Mouse (Mus musculus): ENCODE results near the gene Ehd4.

Ehd4 gene

GRCm38 (mm10) chr2:120144390-120144789 is 10.0 kb downstream of the Ehd4 start:
- DNase-seq (ENCODE audit: low read depth, low spot score): no peak

- no peak for DNase-seq (ENCODE audit: low read depth, low spot score)
Measured at GRCm38 (mm10) chr2:120142336-120142735, 12.1 kb downstream of the Ehd4 start.

GRCm38 (mm10) chr2:120141671-120142070 is 12.7 kb downstream of the Ehd4 start:
- DNase-seq (ENCODE audit: low read depth, low spot score): no peak

DNA sequence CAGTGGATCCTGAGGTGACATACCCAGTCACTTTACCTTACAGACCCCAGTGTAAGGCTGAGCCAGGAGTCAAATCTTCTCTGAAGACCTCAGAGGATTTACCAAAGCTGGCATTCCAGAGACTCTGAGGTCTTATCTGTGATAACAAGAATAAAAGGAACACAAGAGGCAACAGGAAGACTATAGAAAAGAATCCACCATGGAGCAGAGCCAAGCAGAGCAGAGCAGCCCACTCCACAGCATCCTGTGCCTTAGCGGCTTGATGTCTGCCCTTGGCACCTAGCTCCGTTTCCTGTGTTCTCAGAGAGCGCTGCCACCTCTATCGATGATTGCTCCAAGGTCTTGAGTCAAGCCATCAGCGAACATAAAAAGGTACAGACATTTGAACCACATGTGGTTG is 14.1 kb downstream of the Ehd4 start:
- DNase-seq (ENCODE audit: low read depth, low spot score): no peak

DNA sequence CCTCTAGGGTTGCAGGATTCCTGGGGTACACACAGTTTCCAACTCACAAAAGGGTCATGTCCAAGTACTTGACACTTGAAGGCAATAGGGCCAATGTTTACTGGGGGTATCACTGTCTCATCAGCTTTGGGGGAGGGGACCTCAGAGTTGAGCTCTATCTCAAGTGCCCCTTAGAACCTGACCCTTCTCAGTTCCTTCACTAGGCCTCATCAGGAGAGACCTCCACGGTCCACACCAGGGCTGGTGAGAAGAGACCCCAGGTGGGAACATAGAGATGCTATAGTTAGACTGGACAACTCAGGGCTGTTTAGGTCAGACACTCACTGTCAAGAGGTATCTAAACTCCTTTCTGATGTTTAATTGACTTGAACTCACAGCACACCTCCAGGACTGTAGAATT is 15.3 kb downstream of the Ehd4 start:
- no peak for DNase-seq (ENCODE audit: low read depth, low spot score)

- DNase-seq (ENCODE audit: low read depth, low spot score): no peak
Measured at GRCm38 (mm10) chr2:120137281-120137680, 17.1 kb downstream of the Ehd4 start.

DNA sequence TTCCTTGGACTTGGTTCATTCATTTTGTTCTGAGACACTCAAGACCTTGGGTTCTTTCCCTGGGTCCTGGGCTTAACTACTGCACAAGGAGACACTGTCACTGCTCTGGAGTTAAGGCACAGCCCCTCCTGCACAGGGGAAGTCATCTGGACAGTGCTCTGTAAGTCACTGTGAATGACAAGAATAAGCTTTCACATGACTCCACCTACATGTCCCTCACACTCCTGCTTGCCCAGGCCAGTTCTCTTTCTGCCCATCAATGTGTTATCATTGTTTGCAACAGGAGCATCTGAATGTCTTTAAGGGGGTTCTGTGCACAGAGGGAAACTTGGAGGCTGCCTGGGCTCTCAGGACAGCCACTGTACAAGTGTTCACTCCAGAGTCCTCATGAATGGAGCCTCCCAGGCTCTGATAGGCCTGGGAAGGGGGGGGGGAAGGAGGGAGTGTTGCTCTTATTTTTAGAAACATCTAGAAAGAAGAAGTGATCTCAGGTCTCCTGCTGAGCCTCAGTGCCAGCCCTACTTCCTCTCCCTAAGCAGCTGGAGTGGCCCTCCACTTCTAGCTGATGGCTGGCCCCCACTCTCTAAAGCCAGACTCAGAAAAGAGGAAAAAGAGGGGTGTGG is 19.8 kb downstream of the Ehd4 start:
- DNase-seq (ENCODE audit: low read depth, low spot score): peak; percentile 56

DNA sequence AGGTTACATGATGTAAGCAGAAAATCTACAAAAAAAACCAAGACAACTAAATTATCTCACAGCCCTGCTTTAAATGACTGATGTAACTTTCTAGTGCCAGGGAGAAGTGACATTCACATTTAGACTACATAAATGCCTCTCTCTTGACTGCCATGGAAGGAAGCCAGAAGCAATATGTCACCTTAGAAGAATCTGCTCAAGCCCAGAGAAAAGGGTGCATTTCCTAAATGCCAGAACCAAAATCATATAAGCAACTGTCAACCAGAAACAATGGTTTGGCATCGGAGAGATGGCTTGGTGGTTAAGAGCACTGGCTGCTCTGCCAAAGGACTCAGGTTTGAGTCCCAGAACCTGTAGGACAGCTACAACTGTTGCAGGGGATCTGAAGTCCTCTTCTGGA is 22.5 kb downstream of the Ehd4 start:
- DNase-seq (ENCODE audit: low read depth, low spot score): no peak

- DNase-seq (ENCODE audit: low read depth, low spot score): no peak
Measured at GRCm38 (mm10) chr2:120129252-120129908, 25.0 kb downstream of the Ehd4 start.

DNA sequence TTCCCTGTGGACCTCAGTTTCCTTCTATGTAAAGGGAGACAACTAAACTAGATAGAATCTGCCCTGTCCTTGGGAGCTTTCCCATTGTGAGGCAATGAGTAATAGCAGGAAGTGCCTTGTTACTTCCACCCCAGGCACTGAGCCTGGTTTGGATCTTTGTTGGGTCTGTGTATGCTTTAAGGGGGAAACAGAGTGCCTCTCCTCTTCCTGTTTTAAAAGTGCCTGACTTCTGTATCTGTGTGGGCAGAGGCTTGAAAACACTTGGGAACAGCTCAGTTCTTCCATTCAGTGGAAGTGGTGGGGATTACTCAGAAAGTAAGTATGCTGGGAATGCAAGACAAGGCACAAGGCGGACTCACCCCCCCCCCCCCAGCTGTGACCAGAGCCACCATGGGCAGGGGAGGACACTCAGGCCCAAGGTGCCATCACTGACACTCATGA is 25.8 kb downstream of the Ehd4 start:
- peak; percentile 52 for DNase-seq (ENCODE audit: low read depth, low spot score)

DNA sequence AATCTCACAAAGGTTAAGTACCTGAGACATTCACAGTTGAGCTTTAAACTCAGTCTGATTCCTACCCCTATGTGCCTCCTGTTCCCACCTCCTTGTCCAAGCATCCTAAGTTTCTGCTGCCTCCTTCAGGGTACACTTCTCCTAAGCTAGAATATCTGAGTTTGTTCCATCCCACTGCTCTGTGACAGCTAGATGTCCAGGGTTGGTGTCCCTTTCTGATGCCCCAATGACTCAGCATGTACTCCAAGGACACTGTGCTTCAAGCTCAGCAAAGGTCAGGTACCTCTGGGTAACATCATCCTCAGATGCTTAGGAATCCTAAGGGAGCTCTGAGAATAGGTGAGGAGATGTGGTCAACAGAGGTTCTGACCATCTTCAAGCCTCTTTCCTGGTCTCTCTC is 26.4 kb downstream of the Ehd4 start:
- DNase-seq (ENCODE audit: low read depth, low spot score): no peak

- DNase-seq (ENCODE audit: low read depth, low spot score): no peak
Measured at GRCm38 (mm10) chr2:120126901-120127300, 27.5 kb downstream of the Ehd4 start.

DNA sequence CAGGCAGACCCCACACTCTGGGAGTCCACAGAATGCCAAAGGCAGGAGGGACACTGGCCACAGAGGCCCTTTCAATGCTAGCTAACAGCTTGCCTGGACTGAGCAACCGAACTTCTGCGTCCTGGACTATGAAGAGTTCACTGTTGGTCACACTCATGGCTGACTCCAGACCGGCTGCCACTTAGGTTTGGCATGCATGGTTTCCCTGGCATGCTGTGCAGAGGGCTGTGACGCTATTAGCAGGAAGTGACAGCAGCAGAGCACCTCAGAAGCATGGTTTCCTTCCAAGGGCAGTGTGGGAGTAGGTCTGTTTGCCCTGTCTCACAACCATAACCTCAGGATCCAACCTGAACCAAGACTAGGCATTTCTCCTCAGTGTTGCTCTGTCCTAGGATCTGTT is 28.0 kb downstream of the Ehd4 start:
- no peak for DNase-seq (ENCODE audit: low read depth, low spot score)

- no peak for DNase-seq (ENCODE audit: low read depth, low spot score)
Measured at GRCm38 (mm10) chr2:120125461-120125860, 28.9 kb downstream of the Ehd4 start.

- no peak for DNase-seq (ENCODE audit: low read depth, low spot score)
Measured at GRCm38 (mm10) chr2:120124946-120125345, 29.5 kb downstream of the Ehd4 start.

- peak; percentile 79 for DNase-seq (ENCODE audit: low read depth, low spot score)
Measured at GRCm38 (mm10) chr2:120124096-120124495, 30.3 kb downstream of the Ehd4 start.

GRCm38 (mm10) chr2:120122983-120123382 is 31.4 kb downstream of the Ehd4 start:
- DNase-seq (ENCODE audit: low read depth, low spot score): no peak

- no peak for DNase-seq (ENCODE audit: low read depth, low spot score)
Measured at GRCm38 (mm10) chr2:120117346-120117745, 37.1 kb downstream of the Ehd4 start.

DNA sequence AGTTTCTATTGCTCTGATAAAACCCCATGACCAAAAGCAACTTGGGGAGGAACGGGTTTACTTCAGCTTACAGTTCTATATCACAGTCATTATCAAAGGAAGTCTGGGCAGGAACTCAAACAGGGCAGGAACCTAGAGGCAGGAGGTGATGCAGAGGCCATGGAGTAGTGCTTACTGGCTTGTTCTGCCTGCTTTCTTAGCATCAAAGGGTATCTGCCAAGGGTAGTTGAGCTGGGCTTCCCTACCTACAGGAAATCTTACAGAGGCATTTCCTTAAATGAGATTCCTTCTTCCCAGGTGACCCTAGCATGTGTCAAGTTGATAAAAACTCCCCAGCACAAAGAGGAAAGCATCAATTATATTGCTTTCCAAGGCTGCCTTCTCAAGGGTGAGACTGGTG is 38.0 kb downstream of the Ehd4 start:
- DNase-seq (ENCODE audit: low read depth, low spot score): no peak

- no peak for DNase-seq (ENCODE audit: low read depth, low spot score)
Measured at GRCm38 (mm10) chr2:120114977-120115376, 39.4 kb downstream of the Ehd4 start.

DNA sequence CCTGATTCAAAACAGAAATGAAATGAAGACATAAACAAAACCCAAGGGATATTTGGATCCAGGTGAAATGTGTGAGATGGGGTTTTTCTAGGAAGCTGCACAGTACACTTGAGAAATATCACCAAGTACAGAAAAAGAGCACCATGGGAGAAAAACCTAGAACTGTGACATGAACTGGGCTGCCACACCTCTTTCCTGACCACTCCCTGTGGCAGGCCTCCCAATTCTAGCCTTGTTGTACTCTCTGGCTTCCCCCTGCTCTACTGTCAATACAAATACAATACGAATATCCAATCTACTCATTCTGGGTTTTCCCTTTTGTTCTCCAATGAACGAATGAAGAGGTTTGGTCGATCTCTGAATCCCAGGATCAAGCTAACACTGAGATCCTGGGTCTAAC is 40.4 kb downstream of the Ehd4 start:
- no peak for DNase-seq (ENCODE audit: low read depth, low spot score)

- no peak for DNase-seq (ENCODE audit: low read depth, low spot score)
Measured at GRCm38 (mm10) chr2:120113476-120113875, 40.9 kb downstream of the Ehd4 start.

GRCm38 (mm10) chr2:120111596-120111995 is 42.8 kb downstream of the Ehd4 start:
- no peak for DNase-seq (ENCODE audit: low read depth, low spot score)

GRCm38 (mm10) chr2:120111172-120111571 is 43.2 kb downstream of the Ehd4 start:
- no peak for DNase-seq (ENCODE audit: low read depth, low spot score)

Measured in brain, adult 2 months (tissue).